Mouse (Mus musculus): ENCODE results near the gene Cartpt.

Cartpt gene

DNA sequence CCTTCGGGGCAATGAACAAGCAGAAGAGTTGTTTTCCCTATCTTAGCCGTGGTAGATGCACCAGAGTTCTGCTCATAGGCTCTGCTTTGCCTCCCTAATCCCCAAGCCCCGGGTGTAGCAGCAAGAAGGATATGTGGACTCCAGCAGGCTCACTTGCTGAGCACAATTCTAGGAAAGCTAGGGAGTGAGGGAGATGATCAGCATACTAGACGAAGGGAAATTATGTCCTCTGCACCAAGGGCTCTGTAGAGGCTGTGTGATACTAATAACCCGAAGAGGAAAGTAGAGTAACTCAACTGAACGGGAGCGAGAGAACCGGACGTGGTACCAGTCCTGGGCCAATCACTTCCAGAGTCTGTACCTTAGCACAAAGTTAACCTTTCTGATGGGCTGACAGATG lies at the start of gene Cartpt:
Gene Cartpt (minus strand): TSS at position 127 of the 400 bp plus-strand sequence.
- 46% methylated on average over 9 of the region's 9 CpGs for WGBS

- WGBS, result 41% methylated on average over 4 of the region's 4 CpGs
Observed at GRCm38 (mm10) chr13:99947417-99947816, 46.5 kb upstream of the Cartpt start.

GRCm38 (mm10) chr13:99943525-99943924 lies 42.6 kb upstream of the Cartpt start:
- WGBS, result 94% methylated on average over 2 of the region's 2 CpGs

DNA sequence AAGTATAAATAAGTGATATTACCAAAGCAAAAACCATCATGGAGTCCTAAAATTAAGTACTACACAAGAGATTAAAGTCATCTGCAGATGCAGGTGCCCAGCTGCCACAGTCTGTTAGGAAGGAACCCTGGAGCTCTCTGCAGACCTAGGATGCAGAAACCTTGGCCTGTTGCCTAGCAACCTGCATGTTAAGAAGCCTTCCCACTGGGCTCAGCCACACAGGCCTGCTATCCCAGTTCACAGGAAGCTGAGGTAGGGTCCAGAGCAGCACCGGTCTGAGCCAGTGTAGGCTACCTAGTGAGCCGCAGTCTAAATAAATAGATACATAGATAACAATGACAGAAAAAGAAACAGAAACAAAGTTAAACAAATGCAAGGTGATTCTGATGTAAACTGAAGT lies 39.7 kb upstream of the Cartpt start:
- WGBS, result 46% methylated on average over 2 of the region's 2 CpGs

GRCm38 (mm10) chr13:99939320-99939671 lies 38.4 kb upstream of the Cartpt start:
- WGBS, result 32% methylated on average over 8 of the region's 8 CpGs

DNA sequence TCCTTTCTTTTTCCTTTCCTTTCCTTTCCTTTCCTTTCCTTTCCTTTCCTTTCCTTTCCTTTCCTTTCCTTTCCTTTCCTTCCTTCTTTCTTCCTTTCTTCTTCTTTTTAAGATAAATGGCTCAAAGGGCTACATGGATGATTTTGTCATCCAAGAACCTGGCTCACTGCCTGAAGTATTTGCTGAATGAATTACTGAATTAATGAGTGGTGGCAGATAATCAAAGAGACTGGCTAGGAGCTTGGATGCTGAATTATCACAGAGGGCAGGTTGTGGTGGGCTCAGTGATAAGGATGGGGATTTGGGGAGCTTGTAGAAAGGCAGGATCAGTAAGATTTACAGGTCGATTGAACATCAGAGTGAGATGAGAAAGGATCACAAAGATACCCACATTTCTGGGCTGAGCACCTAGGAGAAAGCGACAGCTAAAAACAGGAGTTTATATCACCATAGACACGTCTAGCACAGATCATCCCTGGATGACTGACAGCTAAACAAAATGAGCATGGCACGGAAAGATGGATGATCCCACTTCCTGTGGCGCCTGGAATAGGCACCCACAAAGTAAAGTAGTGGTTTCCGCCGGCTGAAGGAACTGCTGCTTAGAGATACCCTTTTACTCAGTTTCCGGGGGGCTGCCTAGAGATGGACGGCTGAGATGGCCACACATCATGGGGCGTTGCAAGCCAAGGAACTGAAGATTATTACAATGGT lies 37.9 kb upstream of the Cartpt start:
- 75% methylated on average over 10 of the region's 10 CpGs for WGBS

DNA sequence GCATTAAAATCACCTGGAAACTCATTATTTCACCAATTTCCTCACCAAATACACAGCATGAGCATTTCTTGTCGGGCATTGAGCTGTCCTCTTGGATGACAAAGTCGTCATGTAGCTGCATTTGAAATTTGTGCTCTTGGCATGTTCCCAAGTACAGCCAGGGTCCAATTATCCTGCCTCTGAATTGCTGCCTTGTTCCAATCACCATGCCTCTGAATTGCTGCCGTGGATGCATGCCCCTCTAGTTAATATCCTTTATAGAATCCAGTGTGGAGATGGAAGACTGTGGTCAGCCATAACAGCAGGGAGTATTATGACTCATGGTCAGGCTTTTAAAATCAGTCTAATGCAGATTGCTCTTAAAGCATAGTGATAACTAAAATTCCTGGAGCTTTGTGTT lies 36.9 kb upstream of the Cartpt start:
- WGBS, result 44% methylated on average over 3 of the region's 3 CpGs

- 71% methylated on average over 1 of the region's 1 CpGs for WGBS
Observed at GRCm38 (mm10) chr13:99932406-99932805, 31.5 kb upstream of the Cartpt start.

- WGBS, result 89% methylated on average over 6 of the region's 6 CpGs
Observed at GRCm38 (mm10) chr13:99931502-99931901, 30.6 kb upstream of the Cartpt start.

- 83% methylated on average over 5 of the region's 5 CpGs for WGBS
Observed at GRCm38 (mm10) chr13:99926249-99926648, 25.4 kb upstream of the Cartpt start.

DNA sequence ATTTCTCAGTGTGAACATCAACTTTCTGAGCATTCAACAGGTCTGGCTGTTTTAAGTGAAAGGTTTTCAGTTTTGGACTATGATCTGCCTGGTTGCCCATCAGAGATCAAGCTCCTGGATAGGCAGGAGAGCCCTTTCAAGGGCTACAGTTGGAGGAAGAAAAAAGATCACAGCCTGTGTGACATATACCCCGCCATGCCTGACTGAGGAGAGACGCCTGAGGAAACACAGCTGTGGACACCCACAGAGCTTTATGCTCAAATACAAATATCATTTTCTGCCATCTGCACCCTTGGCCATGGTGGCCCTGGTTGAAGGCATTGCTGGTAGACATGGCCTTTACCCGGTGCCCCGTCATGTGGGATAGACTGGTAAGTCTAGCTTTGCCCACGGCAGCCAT lies 14.7 kb upstream of the Cartpt start:
- 83% methylated on average over 5 of the region's 5 CpGs for WGBS

- WGBS, result 1% methylated on average over 30 of the region's 30 CpGs
Observed at GRCm38 (mm10) chr13:99900557-99900892, 366 bp downstream of the Cartpt start.

GRCm38 (mm10) chr13:99899670-99900556 lies 978 bp downstream of the Cartpt start:
- WGBS, result 6% methylated on average over 38 of the region's 38 CpGs

DNA sequence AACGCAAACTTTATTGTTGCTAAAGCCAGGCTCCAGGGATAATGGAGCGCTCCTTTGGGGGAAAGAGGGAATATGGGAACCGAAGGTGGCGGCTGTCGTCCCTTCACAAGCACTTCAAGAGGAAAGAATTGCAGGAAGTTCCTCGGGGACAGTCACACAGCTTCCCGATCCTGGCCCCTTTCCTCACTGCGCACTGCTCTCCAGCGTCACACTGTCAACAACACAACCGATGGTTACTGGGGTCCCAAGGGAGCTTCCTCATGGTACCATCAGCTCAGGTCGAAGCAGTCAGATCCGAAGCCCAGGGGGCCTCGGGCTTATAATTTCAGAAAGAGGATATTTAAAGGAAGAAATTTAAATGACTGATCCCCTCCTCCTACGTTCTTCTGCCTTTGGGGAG lies 2.1 kb downstream of the Cartpt start:
- 35% methylated on average over 14 of the region's 14 CpGs for WGBS

- 80% methylated on average over 6 of the region's 6 CpGs for WGBS
Observed at GRCm38 (mm10) chr13:99885636-99886035, 15.3 kb downstream of the Cartpt start.

- 76% methylated on average over 8 of the region's 8 CpGs for WGBS
Observed at GRCm38 (mm10) chr13:99881774-99882173, 19.1 kb downstream of the Cartpt start.

GRCm38 (mm10) chr13:99879696-99880095 lies 21.2 kb downstream of the Cartpt start:
- WGBS, result 89% methylated on average over 10 of the region's 10 CpGs

DNA sequence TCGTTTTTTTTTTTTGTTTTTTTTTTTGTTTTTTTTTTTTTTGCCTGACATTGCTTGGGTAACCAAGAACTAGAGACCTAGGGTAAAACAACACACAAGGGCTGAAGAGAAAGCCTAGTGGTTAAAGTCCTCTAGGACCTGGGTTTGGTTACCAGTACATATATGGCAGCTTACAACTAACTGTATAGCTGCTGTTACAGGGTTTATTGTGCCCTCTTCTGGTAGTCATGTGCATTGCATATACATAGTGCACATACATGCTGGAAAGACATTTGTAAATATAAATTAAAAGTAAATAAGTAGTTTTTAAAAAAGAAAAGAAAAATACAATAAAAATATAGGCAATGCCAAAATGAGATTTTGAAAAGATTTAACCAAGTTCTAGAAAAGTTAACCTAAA lies 28.8 kb downstream of the Cartpt start:
- WGBS, result 71% methylated on average over 1 of the region's 1 CpGs

- 92% methylated on average over 6 of the region's 6 CpGs for WGBS
Observed at GRCm38 (mm10) chr13:99868438-99868837, 32.5 kb downstream of the Cartpt start.

GRCm38 (mm10) chr13:99864331-99864730 lies 36.6 kb downstream of the Cartpt start:
- 90% methylated on average over 5 of the region's 5 CpGs for WGBS

DNA sequence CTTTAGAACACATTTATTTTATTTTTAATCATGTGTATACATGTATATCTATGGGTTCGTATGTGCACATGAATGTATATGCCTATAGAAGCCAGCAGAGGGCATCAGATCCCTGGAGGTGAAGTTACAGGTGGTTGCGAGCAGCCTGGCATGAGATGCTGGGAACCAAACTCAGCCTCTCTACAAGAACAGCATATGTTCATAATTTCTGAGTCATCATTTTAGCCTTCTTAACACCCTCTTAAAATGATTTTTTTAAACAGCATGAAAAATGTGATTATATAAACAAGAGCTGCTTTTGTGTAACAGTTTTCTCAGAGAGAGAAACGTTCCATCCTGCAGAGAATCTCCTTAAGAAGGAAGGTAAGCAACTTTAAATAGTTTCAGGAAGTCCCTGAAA lies 40.2 kb downstream of the Cartpt start:
- WGBS, result 81% methylated on average over 3 of the region's 3 CpGs

GRCm38 (mm10) chr13:99859082-99859481 lies 41.8 kb downstream of the Cartpt start:
- 0% methylated on average over 1 of the region's 1 CpGs for WGBS

DNA sequence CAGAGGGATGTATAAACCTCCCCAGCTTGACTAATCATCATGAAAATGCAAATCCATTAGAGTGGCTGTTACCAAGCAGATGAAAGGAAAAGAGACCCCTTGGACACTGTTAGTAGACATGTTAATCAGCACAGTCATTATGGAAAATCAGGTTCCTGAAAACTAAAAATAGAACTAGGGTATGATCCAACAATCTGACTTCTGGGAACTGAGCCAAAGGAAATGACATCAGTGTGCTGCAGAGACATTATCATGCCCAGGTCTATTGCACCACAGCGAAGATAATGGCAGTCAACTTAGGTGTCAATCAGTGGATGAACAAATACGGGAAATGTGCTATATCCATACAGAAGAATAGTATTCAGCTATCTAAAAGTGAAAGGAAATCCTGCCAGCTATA lies 43.0 kb downstream of the Cartpt start:
- WGBS, result 47% methylated on average over 2 of the region's 2 CpGs
